Mouse (Mus musculus) G1E (cell line): ENCODE data around the gene Cybc1. TPM values are rescaled to one million over a fixed set of nuclear protein-coding genes. Genes with fewer than 3 reads are reported as not detected.

Source experiments
- ATAC-seq: 2 replicates; pipeline ENCODE4 v1.8.0; 2016; ENCODE audit warnings: mild to moderate bottlenecking; ENCODE audit not compliant: insufficient number of reproducible peaks, poor library complexity, low FRiP score, severe bottlenecking; ENCODE audit errors: extremely low read depth
- DNase-seq: peaks from one replicate; pipeline ENCODE4 v3.0.0; 2012; ENCODE audit warnings: low spot score
- H3K27me3 ChIP-seq: 2 replicates; pipeline ENCODE4 v1.6.1; 2012; ENCODE audit warnings: mild to moderate bottlenecking, low read length, inconsistent platforms; ENCODE audit not compliant: insufficient read depth
- H3K36me3 ChIP-seq: replicated peaks from 2 replicates; pipeline ENCODE3; 2012; ENCODE audit warnings: mild to moderate bottlenecking, inconsistent platforms
- H3K4me1 ChIP-seq: 2 replicates; pipeline ENCODE4 v1.6.1; 2012; ENCODE audit warnings: low read depth, low read length, inconsistent platforms, mixed read lengths; ENCODE audit not compliant: insufficient read depth
- H3K4me3 ChIP-seq: 2 replicates; pipeline ENCODE4 v1.5.1; 2012; ENCODE audit warnings: low read depth, mild to moderate bottlenecking, inconsistent platforms, low read length, moderate library complexity, mixed read lengths
- H3K9me3 ChIP-seq: replicated peaks from 2 replicates; pipeline ENCODE4 v1.6.1; 2012; ENCODE audit warnings: inconsistent platforms
- CTCF ChIP-seq: IDR thresholded peaks from 2 replicates; pipeline ENCODE4 v1.5.1; 2012; ENCODE audit warnings: low read depth, low read length, inconsistent platforms, mixed read lengths
- GATA1 ChIP-seq: IDR thresholded peaks from 2 replicates; pipeline ENCODE4 v1.6.1; 2012; ENCODE audit warnings: borderline replicate concordance, low read length, inconsistent platforms, mixed read lengths
- GATA2 ChIP-seq: IDR thresholded peaks from 2 replicates; pipeline ENCODE4 v1.6.1; 2012; ENCODE audit warnings: low read depth, low read length, inconsistent platforms, borderline replicate concordance
- POLR2AphosphoS5 ChIP-seq: IDR thresholded peaks from 2 replicates; pipeline ENCODE4 v1.6.1; 2012; ENCODE audit warnings: low read depth, low read length, inconsistent platforms; ENCODE audit not compliant: insufficient replicate concordance
- TAL1 ChIP-seq: conservative IDR thresholded peaks from 2 replicates; pipeline ENCODE4 v1.6.1; 2012; ENCODE audit warnings: low read depth, low read length, inconsistent platforms, mixed read lengths
- polyA plus RNA-seq: library from polyadenylated mRNA; stranded (reverse); fragments of >175 nt; gene quantifications from 2 replicates; pipeline ENCODE4 v1.2.3, GENCODE M21; 2012
- total RNA-seq, 2 experiments: library from RNA; stranded (forward) in 1 of 2; stranded (reverse) in 1 of 2; fragments of 200-1000 nt in 1 of 2; fragments of >200 nt in 1 of 2; fragmentation: Nextera tagmentation in 1 of 2; gene quantifications; 2 replicates each; pipeline ENCODE4 v1.2.3; 2014 to 2017

The Cybc1 gene
- total and polyA plus RNA-seq, 3 experiments = 19.6 to 41.5 (median 23.2) TPM

DNA sequence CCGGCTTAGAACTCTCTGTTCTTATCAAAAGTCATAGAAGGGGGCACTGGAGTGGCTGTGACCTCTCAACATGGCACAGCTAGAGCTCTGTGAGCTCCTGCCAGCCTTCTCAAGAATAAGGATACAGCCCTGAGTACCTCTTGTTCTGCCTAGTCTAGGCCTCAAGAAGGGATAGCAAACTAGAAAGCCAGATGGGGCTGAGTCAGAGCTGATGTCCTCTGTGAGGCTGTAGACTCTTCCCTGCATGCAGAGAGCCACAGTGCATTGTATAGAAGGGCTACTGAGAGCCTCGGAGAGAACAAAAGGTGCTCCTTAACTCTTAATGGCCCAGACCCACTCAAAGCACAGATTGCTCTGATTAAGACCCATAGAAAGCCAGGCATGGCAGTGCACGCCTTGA lies 54.9 kb downstream of the Cybc1 start:
- TF ChIP-seq POLR2AphosphoS5 (no peak), GATA2 (no peak), GATA1 (no peak), CTCF (no peak), TAL1 (no peak)
- no peak for ATAC-seq
- H3K36me3 ChIP-seq = no peaks in the 10 kb centered on the region
- no peaks in the 10 kb centered on the region for H3K4me1 ChIP-seq
- DNase-seq = no peak
- peaks cover 26% of the 10 kb centered on the region for H3K27me3 ChIP-seq
- no peak overlapping the region for H3K4me3 ChIP-seq
- no peaks in the 10 kb centered on the region for H3K9me3 ChIP-seq

GRCm38 (mm10) chr11:121173203-121173602 lies 55.9 kb downstream of the Cybc1 start:
- Histone ChIP-seq H3K4me3 (no peak overlapping the region), H3K4me1 (no peaks in the 10 kb centered on the region), H3K9me3 (no peaks in the 10 kb centered on the region), H3K27me3 (peaks cover 28% of the 10 kb centered on the region), H3K36me3 (no peaks in the 10 kb centered on the region)
- DNase-seq = no peak
- no peak for TF ChIP-seq CTCF
- no peak for TF ChIP-seq TAL1
- no peak for TF ChIP-seq GATA1
- no peak for TF ChIP-seq GATA2
- no peak for TF ChIP-seq POLR2AphosphoS5
- ATAC-seq = no peak

Other genes starting within 250 kb of the Cybc1 start
- 116 and 146 TPM in 2 replicates for gene Csnk1d, start 238.0 kb downstream of the Cybc1 start, total RNA-seq (2014; fragmentation: Nextera tagmentation)
- 61.2 and 73.6 TPM in 2 replicates for gene Csnk1d, start 238.0 kb downstream of the Cybc1 start, total RNA-seq (2017)
- gene Csnk1d, start 238.0 kb downstream of the Cybc1 start, polyA plus RNA-seq = 195 and 227 TPM in 2 replicates
- gene Cd7, start 189.9 kb downstream of the Cybc1 start, total RNA-seq (2014; fragmentation: Nextera tagmentation) = not detected in 2 replicates
- gene Cd7, start 189.9 kb downstream of the Cybc1 start, total RNA-seq (2017) = not detected in 2 replicates
- not detected in 2 replicates for gene Cd7, start 189.9 kb downstream of the Cybc1 start, polyA plus RNA-seq
- not detected in 2 replicates for gene Sectm1b, start 165.8 kb downstream of the Cybc1 start, total RNA-seq (2014; fragmentation: Nextera tagmentation)
- 0.16 and 0.23 TPM in 2 replicates for gene Sectm1b, start 165.8 kb downstream of the Cybc1 start, total RNA-seq (2017)
- not detected in 2 replicates for gene Sectm1b, start 165.8 kb downstream of the Cybc1 start, polyA plus RNA-seq
- gene Sectm1a, start 148.1 kb downstream of the Cybc1 start, total RNA-seq (2014; fragmentation: Nextera tagmentation) = not detected in 2 replicates
- gene Sectm1a, start 148.1 kb downstream of the Cybc1 start, total RNA-seq (2017) = 0.38 TPM in 1 of 2 replicates, not detected in the other
- not detected in 2 replicates for gene Sectm1a, start 148.1 kb downstream of the Cybc1 start, polyA plus RNA-seq
- 6.8 and 7.4 TPM in 2 replicates for gene Tex19.2, start 110.6 kb downstream of the Cybc1 start, total RNA-seq (2014; fragmentation: Nextera tagmentation)
- 8.0 and 10.8 TPM in 2 replicates for gene Tex19.2, start 110.6 kb downstream of the Cybc1 start, total RNA-seq (2017)
- 13.2 and 17.1 TPM in 2 replicates for gene Tex19.2, start 110.6 kb downstream of the Cybc1 start, polyA plus RNA-seq
- gene Tex19.1, start 83.2 kb downstream of the Cybc1 start, total RNA-seq (2014; fragmentation: Nextera tagmentation) = not detected in 2 replicates
- gene Tex19.1, start 83.2 kb downstream of the Cybc1 start, total RNA-seq (2017) = not detected in 2 replicates
- not detected in 2 replicates for gene Tex19.1, start 83.2 kb downstream of the Cybc1 start, polyA plus RNA-seq
- gene Uts2r, start 69.1 kb downstream of the Cybc1 start, total RNA-seq (2014; fragmentation: Nextera tagmentation) = not detected in 2 replicates
- gene Uts2r, start 69.1 kb downstream of the Cybc1 start, total RNA-seq (2017) = 0.05 TPM in 1 of 2 replicates, not detected in the other
- gene Uts2r, start 69.1 kb downstream of the Cybc1 start, polyA plus RNA-seq = not detected in 2 replicates
- 3.8 and 7.2 TPM in 2 replicates for gene Hexdc, start 24.9 kb downstream of the Cybc1 start, total RNA-seq (2014; fragmentation: Nextera tagmentation)
- 7.3 and 8.6 TPM in 2 replicates for gene Hexdc, start 24.9 kb downstream of the Cybc1 start, total RNA-seq (2017)
- gene Hexdc, start 24.9 kb downstream of the Cybc1 start, polyA plus RNA-seq = 3.6 and 4.9 TPM in 2 replicates
- 6.4 and 7.7 TPM in 2 replicates for gene Ogfod3, start 24.6 kb downstream of the Cybc1 start, total RNA-seq (2014; fragmentation: Nextera tagmentation)
- gene Ogfod3, start 24.6 kb downstream of the Cybc1 start, total RNA-seq (2017) = 4.2 and 4.5 TPM in 2 replicates
- 5.5 and 6.7 TPM in 2 replicates for gene Ogfod3, start 24.6 kb downstream of the Cybc1 start, polyA plus RNA-seq
- gene Narf, start 7.9 kb upstream of the Cybc1 start, total RNA-seq (2014; fragmentation: Nextera tagmentation) = 57.4 and 72.5 TPM in 2 replicates
- gene Narf, start 7.9 kb upstream of the Cybc1 start, total RNA-seq (2017) = 60.7 and 61.2 TPM in 2 replicates
- 3.3 and 5.5 TPM in 2 replicates for gene Narf, start 7.9 kb upstream of the Cybc1 start, polyA plus RNA-seq
- 45.8 and 46.4 TPM in 2 replicates for gene Foxk2, start 30.7 kb upstream of the Cybc1 start, total RNA-seq (2014; fragmentation: Nextera tagmentation)
- gene Foxk2, start 30.7 kb upstream of the Cybc1 start, total RNA-seq (2017) = 25.3 and 28.6 TPM in 2 replicates
- 37.8 and 40.1 TPM in 2 replicates for gene Foxk2, start 30.7 kb upstream of the Cybc1 start, polyA plus RNA-seq
- gene Wdr45b, start 125.1 kb upstream of the Cybc1 start, total RNA-seq (2014; fragmentation: Nextera tagmentation) = 46.7 and 67.2 TPM in 2 replicates
- 36.9 and 42.0 TPM in 2 replicates for gene Wdr45b, start 125.1 kb upstream of the Cybc1 start, total RNA-seq (2017)
- gene Wdr45b, start 125.1 kb upstream of the Cybc1 start, polyA plus RNA-seq = 12.9 and 19.7 TPM in 2 replicates
- not detected in 2 replicates for gene Rab40b, start 158.9 kb upstream of the Cybc1 start, total RNA-seq (2014; fragmentation: Nextera tagmentation)
- gene Rab40b, start 158.9 kb upstream of the Cybc1 start, total RNA-seq (2017) = 0.46 TPM in 1 of 2 replicates, not detected in the other
- not detected in 2 replicates for gene Rab40b, start 158.9 kb upstream of the Cybc1 start, polyA plus RNA-seq
- 15.4 and 21.1 TPM in 2 replicates for gene Fn3krp, start 192.1 kb upstream of the Cybc1 start, total RNA-seq (2014; fragmentation: Nextera tagmentation)
- gene Fn3krp, start 192.1 kb upstream of the Cybc1 start, total RNA-seq (2017) = 11.6 and 12.1 TPM in 2 replicates
- 2.5 and 3.1 TPM in 2 replicates for gene Fn3krp, start 192.1 kb upstream of the Cybc1 start, polyA plus RNA-seq
- 1.0 and 65.8 TPM in 2 replicates for gene Fn3k, start 205.6 kb upstream of the Cybc1 start, total RNA-seq (2014; fragmentation: Nextera tagmentation)
- 2.3 and 3.0 TPM in 2 replicates for gene Fn3k, start 205.6 kb upstream of the Cybc1 start, total RNA-seq (2017)
- 0.04 and 0.15 TPM in 2 replicates for gene Fn3k, start 205.6 kb upstream of the Cybc1 start, polyA plus RNA-seq
- gene Tbcd, start 222.6 kb upstream of the Cybc1 start, total RNA-seq (2014; fragmentation: Nextera tagmentation) = 35.7 and 40.0 TPM in 2 replicates
- gene Tbcd, start 222.6 kb upstream of the Cybc1 start, total RNA-seq (2017) = 47.6 and 53.7 TPM in 2 replicates
- gene Tbcd, start 222.6 kb upstream of the Cybc1 start, polyA plus RNA-seq = 5.4 and 5.8 TPM in 2 replicates